ENCODE assay signal across 14 mouse cellular contexts in genomic region chr11:118431100-118431948, GRCm38 (mm10). TPM values are rescaled to one million over a fixed set of nuclear protein-coding genes. Genes with fewer than 3 reads are reported as not detected.
DNase-seq lines count a peak whose midpoint lies in the region; ATAC-seq lines count a peak whose summit lies in the region.
"Had no signal": no experiment of that assay in that cellular context is flagged by ENCODE, and none has a peak within 500 bp of the region (broad histone marks: within the 10 kb centered on the region; RNA-seq: fewer than 3 reads in every experiment).

No protein-coding gene starts in this region.

- 70% methylated on average over 16 of the region's 16 CpGs for whole genome bisulfite sequencing in heart, embryonic 16.5 days
- WGBS in neural tube, embryonic 13.5 days = 80% methylated on average over 16 of the region's 16 CpGs

- H3K36me3 ChIP-seq in heart, embryonic 16.5 days (ENCODE audit: control insufficient read depth, insufficient read depth) = no peaks in the 10 kb centered on the region
- no peaks in the 10 kb centered on the region for H3K36me3 ChIP-seq in neural tube, embryonic 13.5 days
- H3K36me3 ChIP-seq: G1E; lung, embryonic 15.5 days; midbrain, embryonic 10.5 days; neural tube, embryonic 12.5 days had no signal

- no peak overlapping the region for H3K9ac ChIP-seq in heart, embryonic 16.5 days (ENCODE audit: low read length)
- H3K9ac ChIP-seq in neural tube, embryonic 13.5 days = peak overlapping the region; percentile 22; the same call in 1 of the 2 replicates
- H3K9ac ChIP-seq: lung, embryonic 15.5 days; neural tube, embryonic 12.5 days had no signal

- H3K4me3 ChIP-seq in heart, embryonic 16.5 days (ENCODE audit: low read length) = no peak overlapping the region
- H3K4me3 ChIP-seq in neural tube, embryonic 13.5 days = no peak overlapping the region
- H3K4me3 ChIP-seq: lung, embryonic 15.5 days; midbrain, embryonic 10.5 days; neural tube, embryonic 12.5 days had no signal

- no peaks in the 10 kb centered on the region for H3K9me3 ChIP-seq in heart, embryonic 16.5 days (replicated peaks; ENCODE audit: control insufficient read depth, low read length)
- H3K9me3 ChIP-seq in neural tube, embryonic 13.5 days = no peaks in the 10 kb centered on the region
- H3K9me3 ChIP-seq: G1E; lung, embryonic 15.5 days; midbrain, embryonic 10.5 days; neural tube, embryonic 12.5 days had no signal

- H3K27me3 ChIP-seq in heart, embryonic 16.5 days (ENCODE audit: control insufficient read depth, insufficient read depth, low read length) = peaks cover 4% of the 10 kb centered on the region; the same call in 1 of the 2 replicates
- peaks cover 6% of the 10 kb centered on the region; the same call in 1 of the 2 replicates for H3K27me3 ChIP-seq in neural tube, embryonic 13.5 days
- H3K27me3 ChIP-seq: lung, embryonic 15.5 days had no signal

- H3K27ac ChIP-seq in heart, embryonic 16.5 days (ENCODE audit: low read length) = peak overlapping the region; percentile 49
- H3K27ac ChIP-seq in neural tube, embryonic 13.5 days (replicated peaks) = no peak overlapping the region
- H3K27ac ChIP-seq: lung, embryonic 15.5 days; midbrain, embryonic 10.5 days; neural tube, embryonic 12.5 days had no signal

- DNase-seq in adrenal gland, adult (ENCODE audit: inconsistent age in 2 of 2, low spot score in 1 of 2) = peak; percentile 42 to 73
- no peak for DNase-seq in adrenal gland, postnatal 4 days (ENCODE audit: low spot score in 2 of 2)
- DNase-seq in heart, adult 8-10 months (ENCODE audit: low spot score) = no peak
- DNase-seq in neural tube, embryonic 10.5 days (ENCODE audit: extremely low spot score, low spot score) = no peak
- DNase-seq in thymus, adult 18-20 months = no peak
- DNase-seq: kidney, adult 2 months; layer of hippocampus, postnatal 36 days had no signal

- H3K4me2 ChIP-seq in heart, embryonic 16.5 days (ENCODE audit: low read depth, low read length) = no peak overlapping the region
- H3K4me2 ChIP-seq in neural tube, embryonic 13.5 days = no peak overlapping the region
- H3K4me2 ChIP-seq: lung, embryonic 15.5 days; neural tube, embryonic 12.5 days had no signal

- peaks cover 27% of the 10 kb centered on the region for H3K4me1 ChIP-seq in heart, embryonic 16.5 days (ENCODE audit: control insufficient read depth, insufficient read depth, low read length)
- H3K4me1 ChIP-seq in neural tube, embryonic 13.5 days (replicated peaks) = peaks cover 67% of the 10 kb centered on the region

- no peak for ATAC-seq in heart, embryonic 16.5 days (replicated peaks; ENCODE audit: extremely low read depth, insufficient read depth, low FRiP score)
- no peak for ATAC-seq in neural tube, embryonic 13.5 days (ENCODE audit: low read depth)
- ATAC-seq in granulocyte monocyte progenitor cell, adult 5-6 weeks (replicated peaks; ENCODE audit: poor library complexity, severe bottlenecking) = no peak

RNA-seq across cellular contexts. Expression of gene C1qtnf1, which starts 3.3 kb away (rescaled TPM):
- 10 to 100 TPM; 25.0 to 33.4 TPM for total RNA-seq in adrenal gland, postnatal 4 days (2021)
- 8.9 and 9.3 TPM in 2 replicates for polyA plus RNA-seq in heart, embryonic 16.5 days (2015; fragmentation: Nextera tagmentation; extraction: Ambion mirVana)
- 10 to 100 TPM; 13.5 to 15.3 (median 13.8) TPM for total RNA-seq in heart, adult 8-10 months (2022)
- 4.4 and 4.8 TPM in 2 replicates for polyA plus RNA-seq in neural tube, embryonic 13.5 days (2015; fragmentation: Nextera tagmentation; extraction: Ambion mirVana)
- not detected in 2 replicates for total RNA-seq in granulocyte monocyte progenitor cell, adult 5-6 weeks (2014; fragmentation: Nextera tagmentation)
- total RNA-seq in granulocyte monocyte progenitor cell, adult 5-6 weeks (2017) = not detected in 2 replicates
- polyA plus RNA-seq: G1E had no signal

RNA-seq across cellular contexts. Expression of gene Cant1, which starts 12.4 kb away (rescaled TPM):
- 10 to 100 TPM; 33.7 to 36.5 TPM for total RNA-seq in adrenal gland, postnatal 4 days (2021)
- polyA plus RNA-seq in heart, embryonic 16.5 days (2015; fragmentation: Nextera tagmentation; extraction: Ambion mirVana) = 19.0 and 20.2 TPM in 2 replicates
- 10 to 100 TPM; 16.4 to 19.2 (median 16.8) TPM for total RNA-seq in heart, adult 8-10 months (2022)
- polyA plus RNA-seq in neural tube, embryonic 13.5 days (2015; fragmentation: Nextera tagmentation; extraction: Ambion mirVana) = 25.7 and 28.2 TPM in 2 replicates
- total RNA-seq in granulocyte monocyte progenitor cell, adult 5-6 weeks (2014; fragmentation: Nextera tagmentation) = 29.7 and 34.6 TPM in 2 replicates
- 18.6 and 21.0 TPM in 2 replicates for total RNA-seq in granulocyte monocyte progenitor cell, adult 5-6 weeks (2017)

RNA-seq across cellular contexts. Expression of gene Lgals3bp, which starts 29.4 kb away (rescaled TPM):
- 10 to 100 TPM; 60.6 to 61.6 TPM for total RNA-seq in adrenal gland, postnatal 4 days (2021)
- polyA plus RNA-seq in heart, embryonic 16.5 days (2015; fragmentation: Nextera tagmentation; extraction: Ambion mirVana) = 16.8 and 27.5 TPM in 2 replicates
- total RNA-seq in heart, adult 8-10 months (2022) = 10 to 100 TPM; 19.7 to 25.8 (median 23.3) TPM
- 2.7 and 4.2 TPM in 2 replicates for polyA plus RNA-seq in neural tube, embryonic 13.5 days (2015; fragmentation: Nextera tagmentation; extraction: Ambion mirVana)
- total RNA-seq in granulocyte monocyte progenitor cell, adult 5-6 weeks (2014; fragmentation: Nextera tagmentation) = 85.3 and 107 TPM in 2 replicates
- total RNA-seq in granulocyte monocyte progenitor cell, adult 5-6 weeks (2017) = 36.0 and 44.8 TPM in 2 replicates

RNA-seq across cellular contexts. Expression of gene Engase, which starts 45.3 kb away (rescaled TPM):
- total RNA-seq in adrenal gland, postnatal 4 days (2021) = 10 to 100 TPM; 19.6 to 22.3 TPM
- 4.0 and 5.8 TPM in 2 replicates for polyA plus RNA-seq in heart, embryonic 16.5 days (2015; fragmentation: Nextera tagmentation; extraction: Ambion mirVana)
- 1 to 10 TPM; 5.2 to 7.2 (median 6.6) TPM for total RNA-seq in heart, adult 8-10 months (2022)
- polyA plus RNA-seq in neural tube, embryonic 13.5 days (2015; fragmentation: Nextera tagmentation; extraction: Ambion mirVana) = 8.1 and 10.0 TPM in 2 replicates
- 2.2 and 4.8 TPM in 2 replicates for total RNA-seq in granulocyte monocyte progenitor cell, adult 5-6 weeks (2014; fragmentation: Nextera tagmentation)
- 2.4 and 5.7 TPM in 2 replicates for total RNA-seq in granulocyte monocyte progenitor cell, adult 5-6 weeks (2017)

Comparison
In these comparisons a context has a peak if more than half of its experiments do, and no peak if none do; other contexts are left out.
1. DNase-seq: peak in adrenal gland, adult (2 of 2); none in adrenal gland, postnatal 4 days (0 of 2), heart, adult 8-10 months (single experiment), neural tube, embryonic 10.5 days (single experiment) and thymus, adult 18-20 months (0 of 2).
2. RNA of gene C1qtnf1, which starts 3.3 kb away (total RNA-seq): 25.0 to 33.4 TPM in adrenal gland, postnatal 4 days and 13.5 to 15.3 TPM in heart, adult 8-10 months; not detected in granulocyte monocyte progenitor cell, adult 5-6 weeks; every median in the first group is over 10 times any median in the second.